Mouse (Mus musculus) embryonic facial prominence, embryonic 10.5 days (tissue): ENCODE measurements around the gene Scn8a. TPM values are rescaled to one million over a fixed set of nuclear protein-coding genes. Genes with fewer than 3 reads are reported as not detected.

Experiments
- DNase-seq: peaks from one replicate; pipeline ENCODE4 v3.0.0-alpha.2; 2017; ENCODE audit warnings: low spot score
- H3K27ac ChIP-seq: fragments of 300-500 bp; sonication (generic); replicated peaks from 2 replicates; pipeline ENCODE4 v1.5.1; 2016; ENCODE audit warnings: mild to moderate bottlenecking
- H3K27me3 ChIP-seq: fragments of 300-500 bp; sonication (generic); replicated peaks from 2 replicates; pipeline ENCODE4 v1.6.1; 2016; ENCODE audit warnings: low read depth, mild to moderate bottlenecking; ENCODE audit not compliant: poor library complexity, severe bottlenecking
- H3K36me3 ChIP-seq: fragments of 300-500 bp; sonication (generic); replicated peaks from 2 replicates; pipeline ENCODE4 v1.6.1; 2016; ENCODE audit warnings: mild to moderate bottlenecking, moderate library complexity
- H3K4me1 ChIP-seq: fragments of 300-500 bp; sonication (generic); 2 replicates; pipeline ENCODE4 v1.6.1; 2016
- H3K4me3 ChIP-seq: fragments of 300-500 bp; sonication (generic); 2 replicates; pipeline ENCODE4 v1.5.1; 2016; ENCODE audit warnings: mild to moderate bottlenecking, moderate library complexity
- H3K9me3 ChIP-seq: fragments of 300-500 bp; sonication (generic); 2 replicates; pipeline ENCODE4 v1.6.1; 2016; ENCODE audit warnings: mild to moderate bottlenecking
- WGBS: fragments of 180-500 bp; shearing (Covaris S2); methylation state at CpG from one replicate; pipeline ENCODE4 v1.1.7; 2016; 5-methylcytosine and 5-hydroxymethylcytosine counted together
- polyA plus RNA-seq: library from polyadenylated mRNA; unstranded; fragments of >200 nt; fragmentation: Nextera tagmentation; extraction: Ambion mirVana; gene quantifications from 2 replicates; pipeline ENCODE4 v1.2.1, GENCODE M21; 2016

Scn8a gene
- polyA plus RNA-seq, 1 experiment from 2014 or later: 7.3 TPM

DNA sequence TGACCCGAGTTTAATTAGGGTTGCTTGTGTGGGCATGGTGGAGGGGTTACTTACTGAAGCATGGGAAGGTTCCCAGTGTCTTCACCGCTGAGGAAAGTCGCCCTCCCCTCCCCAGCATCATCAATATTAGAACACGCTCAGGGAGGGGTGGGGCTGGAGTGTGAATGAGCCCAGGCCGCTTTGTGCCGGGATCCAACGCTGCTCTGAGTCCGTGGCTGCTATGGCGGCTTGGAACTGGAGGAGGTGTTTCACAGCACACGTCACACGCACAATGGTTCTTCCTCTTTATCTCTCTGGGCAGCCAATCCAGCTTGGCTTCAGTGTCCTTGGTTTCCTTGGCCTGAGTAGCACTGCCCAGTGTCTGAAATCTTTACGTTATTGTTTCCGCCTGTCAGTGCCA lies 22.3 kb downstream of the Scn8a start:
- WGBS: 83% methylated on average over 13 of the region's 13 CpGs

GRCm38 (mm10) chr15:100896502-100896901 lies 26.8 kb downstream of the Scn8a start:
- H3K27me3 ChIP-seq: no peaks in the 10 kb centered on the region
- peaks cover 11% of the 10 kb centered on the region for H3K36me3 ChIP-seq
- H3K4me1 ChIP-seq: no peaks in the 10 kb centered on the region
- no peak overlapping the region for H3K4me3 ChIP-seq
- peaks cover 11% of the 10 kb centered on the region for H3K9me3 ChIP-seq
- 98% methylated on average over 23 of the region's 23 CpGs for WGBS
- no peak overlapping the region for H3K27ac ChIP-seq
- DNase-seq: no peak

More for the DNA sequence above, 22.3 kb downstream of the Scn8a start:
- Histone ChIP-seq H3K4me1 (no peaks in the 10 kb centered on the region), H3K9me3 (peaks cover 11% of the 10 kb centered on the region), H3K4me3 (no peak overlapping the region), H3K36me3 (peaks cover 11% of the 10 kb centered on the region), H3K27ac (no peak overlapping the region), H3K27me3 (no peaks in the 10 kb centered on the region)
- no peak for DNase-seq

DNA sequence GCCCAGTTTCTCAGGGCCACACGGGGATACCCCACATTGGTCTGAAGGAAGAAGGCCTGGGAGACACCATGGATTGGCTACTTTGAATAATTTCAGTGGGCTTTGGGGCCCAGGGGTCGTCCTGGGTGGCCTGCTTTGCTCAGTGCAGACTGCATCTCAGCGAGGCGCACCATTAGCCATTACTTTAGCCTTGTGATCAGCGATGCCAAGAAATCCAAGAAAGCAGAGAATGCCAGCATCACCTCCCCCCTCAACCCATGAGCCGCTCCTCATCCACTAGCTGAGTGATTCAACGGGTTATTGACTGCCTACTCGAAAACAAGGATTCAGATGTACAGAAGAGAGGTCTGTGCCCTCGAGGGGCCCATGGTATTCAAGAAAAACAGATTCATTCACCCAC lies 34.2 kb downstream of the Scn8a start:
- Histone ChIP-seq H3K27me3 (no peaks in the 10 kb centered on the region), H3K36me3 (no peaks in the 10 kb centered on the region; the same call in 1 of the 2 replicates), H3K27ac (no peak overlapping the region), H3K4me1 (peaks cover 24% of the 10 kb centered on the region), H3K9me3 (no peaks in the 10 kb centered on the region), H3K4me3 (no peak overlapping the region)
- no peak for DNase-seq
- 75% methylated on average over 9 of the region's 9 CpGs for WGBS

DNA sequence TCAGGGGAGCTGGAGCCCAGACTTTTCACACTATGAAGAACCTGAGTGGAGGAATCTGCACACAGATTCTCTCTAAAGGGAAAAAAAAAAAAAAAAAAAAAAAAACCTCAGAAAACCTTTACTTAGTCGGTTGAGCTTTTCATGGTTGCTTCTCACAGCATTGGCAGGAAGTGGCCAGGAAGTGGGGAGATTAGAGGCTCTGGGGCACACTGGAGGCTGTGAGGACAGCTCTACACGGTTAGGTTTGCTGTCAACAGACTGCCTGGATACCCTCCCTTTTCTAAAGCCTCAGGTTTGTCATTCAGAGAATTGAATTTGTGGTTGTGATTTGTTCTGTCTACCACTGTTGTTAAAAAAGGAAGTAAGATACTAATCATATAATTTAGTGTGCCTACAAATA lies 35.3 kb downstream of the Scn8a start:
- DNase-seq: no peak
- Histone ChIP-seq H3K27me3 (no peaks in the 10 kb centered on the region), H3K27ac (no peak overlapping the region), H3K4me1 (peaks cover 36% of the 10 kb centered on the region), H3K9me3 (no peaks in the 10 kb centered on the region), H3K36me3 (no peaks in the 10 kb centered on the region; the same call in 1 of the 2 replicates), H3K4me3 (no peak overlapping the region)
- WGBS: 16% methylated on average over 2 of the region's 2 CpGs

- H3K27ac ChIP-seq: no peak overlapping the region
- no peak for DNase-seq
- no peaks in the 10 kb centered on the region for H3K9me3 ChIP-seq
- H3K36me3 ChIP-seq: no peaks in the 10 kb centered on the region; the same call in 1 of the 2 replicates
- WGBS: 73% methylated on average over 8 of the region's 8 CpGs
- no peak overlapping the region for H3K4me3 ChIP-seq
- no peaks in the 10 kb centered on the region for H3K27me3 ChIP-seq
- H3K4me1 ChIP-seq: peaks cover 43% of the 10 kb centered on the region
These were observed 36.1 kb downstream of the Scn8a start for GRCm38 (mm10) chr15:100905751-100906150.

- Histone ChIP-seq H3K27ac (no peak overlapping the region), H3K4me3 (no peak overlapping the region), H3K36me3 (no peaks in the 10 kb centered on the region), H3K9me3 (no peaks in the 10 kb centered on the region), H3K27me3 (no peaks in the 10 kb centered on the region), H3K4me1 (peaks cover 52% of the 10 kb centered on the region)
- DNase-seq: peak; percentile 28
- WGBS: 35% methylated on average over 3 of the region's 3 CpGs
These were observed 39.2 kb downstream of the Scn8a start for GRCm38 (mm10) chr15:100908817-100909216.

GRCm38 (mm10) chr15:100909734-100910163 lies 40.1 kb downstream of the Scn8a start:
- Histone ChIP-seq H3K9me3 (no peaks in the 10 kb centered on the region), H3K27me3 (no peaks in the 10 kb centered on the region), H3K36me3 (no peaks in the 10 kb centered on the region), H3K4me1 (peaks cover 53% of the 10 kb centered on the region), H3K4me3 (no peak overlapping the region), H3K27ac (peak overlapping the region; percentile 24; the same call in 1 of the 2 replicates)
- WGBS: 15% methylated on average over 3 of the region's 3 CpGs
- peak; percentile 30 for DNase-seq

DNA sequence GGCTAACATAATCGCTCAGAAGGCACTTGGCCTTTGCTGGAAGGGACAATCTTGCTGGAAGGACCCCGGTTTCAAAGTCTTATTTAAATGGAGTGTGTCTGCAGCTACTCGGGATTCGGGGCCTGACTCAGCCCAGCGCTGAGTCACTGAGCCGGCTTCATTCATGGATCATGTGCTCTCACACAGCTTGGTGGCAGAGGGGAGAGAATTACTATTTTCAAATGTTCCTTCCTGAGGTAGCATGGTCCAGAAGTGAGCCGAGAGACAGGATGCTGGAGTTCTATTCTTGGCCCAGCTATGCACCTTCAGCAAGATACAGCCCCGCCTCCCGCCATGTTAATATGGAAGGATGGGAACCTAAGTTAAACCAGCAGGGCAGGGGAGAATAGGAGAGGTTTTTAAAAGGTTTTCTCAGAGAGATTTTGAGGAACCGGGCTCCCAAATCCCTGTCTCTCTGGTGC lies 40.8 kb downstream of the Scn8a start:
- peak overlapping the region; percentile 24; the same call in 1 of the 2 replicates for H3K27ac ChIP-seq
- peaks cover 57% of the 10 kb centered on the region for H3K4me1 ChIP-seq
- DNase-seq: no peak
- no peaks in the 10 kb centered on the region for H3K9me3 ChIP-seq
- H3K4me3 ChIP-seq: no peak overlapping the region
- H3K36me3 ChIP-seq: no peaks in the 10 kb centered on the region
- 52% methylated on average over 10 of the region's 10 CpGs for WGBS
- no peaks in the 10 kb centered on the region for H3K27me3 ChIP-seq

- no peak for DNase-seq
- peaks cover 47% of the 10 kb centered on the region for H3K4me1 ChIP-seq
These were observed 43.1 kb downstream of the Scn8a start for GRCm38 (mm10) chr15:100912676-100913266.

DNA sequence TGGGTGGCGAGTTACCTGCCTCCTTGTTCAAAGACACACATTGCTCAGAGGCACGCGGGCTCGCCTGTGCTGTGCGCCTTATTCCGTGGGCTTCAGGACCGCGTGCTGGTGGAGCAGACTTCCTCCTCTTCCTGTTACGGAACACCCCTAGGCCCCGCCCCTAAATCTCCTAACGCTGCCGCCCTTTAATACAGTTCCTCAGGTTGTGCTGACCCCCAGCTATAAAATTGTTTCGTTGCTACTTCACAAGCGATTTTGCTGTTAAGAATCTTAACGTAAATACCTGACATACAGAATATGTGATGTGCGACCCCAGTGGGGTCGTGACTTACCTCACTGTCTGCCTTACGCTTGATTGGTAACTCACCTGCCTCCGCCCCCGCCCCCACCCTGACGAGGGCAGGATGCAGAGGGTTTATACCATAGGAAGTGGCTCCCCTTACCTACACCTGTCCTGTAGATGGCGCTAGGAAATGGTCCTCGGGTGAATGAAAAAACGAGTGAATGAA lies 45.1 kb downstream of the Scn8a start:
- H3K4me1 ChIP-seq: peaks cover 27% of the 10 kb centered on the region
- peak; percentile 71 for DNase-seq
- no peak overlapping the region for H3K27ac ChIP-seq
- peaks cover 5% of the 10 kb centered on the region; the same call in 1 of the 2 replicates for H3K9me3 ChIP-seq
- H3K4me3 ChIP-seq: peak overlapping the region; percentile 49
- H3K36me3 ChIP-seq: no peaks in the 10 kb centered on the region
- 6% methylated on average over 24 of the region's 24 CpGs for WGBS
- no peaks in the 10 kb centered on the region; the same call in none of the 2 replicates for H3K27me3 ChIP-seq

More at GRCm38 (mm10) chr15:100912676-100913266, 43.1 kb downstream of the Scn8a start:
- H3K27ac ChIP-seq: no peak overlapping the region
- no peaks in the 10 kb centered on the region for H3K36me3 ChIP-seq
- WGBS: 88% methylated on average over 3 of the region's 3 CpGs
- H3K9me3 ChIP-seq: peaks cover 5% of the 10 kb centered on the region; the same call in 1 of the 2 replicates
- H3K4me3 ChIP-seq: no peak overlapping the region
- H3K27me3 ChIP-seq: no peaks in the 10 kb centered on the region; the same call in none of the 2 replicates

DNA sequence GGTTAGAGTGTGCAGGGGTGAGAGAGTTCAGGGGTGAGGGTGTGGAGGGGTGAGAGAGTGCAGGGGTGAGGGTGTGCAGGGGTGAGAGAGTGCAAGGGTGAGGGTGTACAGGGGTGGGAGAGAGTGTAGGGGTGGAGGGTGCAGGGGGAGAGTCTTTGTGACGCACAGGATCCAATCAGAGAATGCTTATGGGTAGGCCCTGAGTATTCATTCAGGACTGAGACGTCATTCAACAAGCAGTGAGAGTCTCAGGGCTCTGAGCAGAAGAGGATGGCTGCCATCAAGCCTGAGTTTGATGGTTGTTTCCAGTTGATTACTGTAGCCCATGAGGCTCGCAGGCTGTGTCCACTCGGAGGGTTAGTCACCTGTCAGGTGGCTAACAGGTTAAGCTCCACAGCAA lies 48.4 kb downstream of the Scn8a start:
- WGBS: 51% methylated on average over 4 of the region's 4 CpGs
- Histone ChIP-seq H3K9me3 (peaks cover 5% of the 10 kb centered on the region; the same call in 1 of the 2 replicates), H3K4me1 (peaks cover 20% of the 10 kb centered on the region), H3K36me3 (no peaks in the 10 kb centered on the region), H3K27me3 (no peaks in the 10 kb centered on the region; the same call in none of the 2 replicates), H3K27ac (no peak overlapping the region), H3K4me3 (no peak overlapping the region)
- DNase-seq: no peak

- Histone ChIP-seq H3K36me3 (no peaks in the 10 kb centered on the region), H3K4me1 (peaks cover 28% of the 10 kb centered on the region), H3K9me3 (peaks cover 2% of the 10 kb centered on the region; the same call in 1 of the 2 replicates), H3K27me3 (no peaks in the 10 kb centered on the region; the same call in 1 of the 2 replicates), H3K27ac (no peak overlapping the region), H3K4me3 (no peak overlapping the region)
- 94% methylated on average over 11 of the region's 11 CpGs for WGBS
- DNase-seq: no peak
These were observed 52.6 kb downstream of the Scn8a start for GRCm38 (mm10) chr15:100922210-100922609.

DNA sequence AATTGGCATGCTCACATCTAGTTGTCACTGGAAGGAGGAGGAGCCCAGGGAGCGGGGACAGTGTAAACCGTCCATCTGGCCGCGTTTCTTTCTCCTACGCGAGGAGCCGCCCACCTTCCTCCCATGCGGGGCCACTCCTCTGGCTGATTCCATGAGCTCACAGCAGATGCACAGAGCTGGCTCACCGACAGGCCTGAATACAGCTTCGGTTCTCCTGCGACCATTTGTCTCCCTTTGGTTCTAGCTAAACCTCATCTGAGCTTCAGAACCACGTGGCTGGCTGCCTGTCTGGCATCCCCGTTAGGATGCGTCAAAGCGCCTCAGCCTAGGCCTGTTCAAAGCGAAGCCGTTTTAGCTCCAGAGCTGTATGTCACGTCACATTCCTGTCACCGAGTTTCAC lies 53.8 kb downstream of the Scn8a start:
- Histone ChIP-seq H3K4me3 (no peak overlapping the region), H3K27ac (no peak overlapping the region), H3K36me3 (no peaks in the 10 kb centered on the region), H3K9me3 (no peaks in the 10 kb centered on the region), H3K27me3 (no peaks in the 10 kb centered on the region), H3K4me1 (peaks cover 28% of the 10 kb centered on the region)
- DNase-seq: peak; percentile 40
- 35% methylated on average over 19 of the region's 19 CpGs for WGBS
